Mouse (Mus musculus) erythroblast, embryonic 14.5 days (primary cell): ENCODE data around the gene Oscp1. TPM values are rescaled to one million over a fixed set of nuclear protein-coding genes. Genes with fewer than 3 reads are reported as not detected.

ENCODE experiments used
- H3K27me3 ChIP-seq: 2 replicates; pipeline ENCODE4 v1.6.1; 2012; ENCODE audit warnings: inconsistent platforms; ENCODE audit not compliant: control insufficient read depth
- H3K36me3 ChIP-seq: 2 replicates; pipeline ENCODE4 v1.6.1; 2012; ENCODE audit warnings: mild to moderate bottlenecking, inconsistent platforms; ENCODE audit not compliant: control insufficient read depth
- H3K4me1 ChIP-seq: 2 replicates; pipeline ENCODE4 v1.6.1; 2012; ENCODE audit warnings: inconsistent platforms; ENCODE audit not compliant: control insufficient read depth
- H3K4me3 ChIP-seq: replicated peaks from 2 replicates; pipeline ENCODE3; 2012; ENCODE audit warnings: moderate library complexity, mild to moderate bottlenecking, inconsistent platforms
- H3K9me3 ChIP-seq: 2 replicates; pipeline ENCODE4 v1.6.1; 2012; ENCODE audit warnings: low read length, inconsistent platforms, mixed read lengths; ENCODE audit not compliant: control insufficient read depth
- GATA1 ChIP-seq: IDR thresholded peaks from 2 replicates; pipeline ENCODE4 v1.6.1; 2012; ENCODE audit warnings: low read length, inconsistent platforms, mixed read lengths
- TAL1 ChIP-seq: IDR thresholded peaks from 3 replicates; pipeline ENCODE4 v1.6.1; 2012; ENCODE audit warnings: low read length, inconsistent platforms, mixed read lengths
- polyA plus RNA-seq: library from polyadenylated mRNA; stranded (reverse); fragments of >175 nt; gene quantifications from 2 replicates; pipeline ENCODE4 v1.2.3, GENCODE M21; 2012

The Oscp1 gene
- polyA plus RNA-seq, 1 experiment, result not detected

GRCm38 (mm10) chr4:126115871-126116521, 57.6 kb downstream of the Oscp1 start:
- peaks cover 20% of the 10 kb centered on the region for H3K36me3 ChIP-seq
- H3K4me1 ChIP-seq, result peaks cover 12% of the 10 kb centered on the region
- no peak overlapping the region for H3K4me3 ChIP-seq

GRCm38 (mm10) chr4:126117116-126117515, 58.8 kb downstream of the Oscp1 start:
- Histone ChIP-seq H3K4me3 (no peak overlapping the region), H3K4me1 (peaks cover 8% of the 10 kb centered on the region), H3K36me3 (peaks cover 20% of the 10 kb centered on the region), H3K9me3 (no peaks in the 10 kb centered on the region), H3K27me3 (no peaks in the 10 kb centered on the region)
- TF ChIP-seq GATA1 (no peak), TAL1 (no peak)

More at GRCm38 (mm10) chr4:126115871-126116521, 57.6 kb downstream of the Oscp1 start:
- TF ChIP-seq GATA1, result no peak
- TF ChIP-seq TAL1, result no peak
- Histone ChIP-seq H3K27me3 (no peaks in the 10 kb centered on the region), H3K9me3 (no peaks in the 10 kb centered on the region)

DNA sequence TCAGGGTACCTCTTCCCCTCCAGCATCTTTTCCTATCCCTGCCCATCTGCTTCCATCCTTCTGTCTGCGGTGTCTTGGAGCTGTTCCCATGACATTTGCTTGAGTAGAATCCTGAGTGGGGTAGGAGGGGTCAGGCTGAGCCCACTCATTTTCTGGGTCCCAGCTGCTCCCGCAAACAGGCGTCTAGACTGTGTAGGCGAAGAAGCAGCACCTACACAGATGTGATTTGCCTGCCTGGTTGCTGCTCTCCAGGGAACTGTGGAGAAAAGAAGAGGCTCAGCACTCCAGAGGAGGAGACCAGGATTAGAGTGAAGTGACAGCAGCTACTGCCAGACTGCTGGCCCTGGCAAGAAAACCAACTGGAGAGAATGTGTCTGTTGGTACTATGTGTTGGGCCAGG, 60.3 kb downstream of the Oscp1 start:
- no peak overlapping the region for H3K4me3 ChIP-seq
- H3K4me1 ChIP-seq, result peaks cover 5% of the 10 kb centered on the region
- H3K27me3 ChIP-seq, result no peaks in the 10 kb centered on the region
- no peak for TF ChIP-seq TAL1
- H3K9me3 ChIP-seq, result no peaks in the 10 kb centered on the region
- H3K36me3 ChIP-seq, result peaks cover 23% of the 10 kb centered on the region

DNA sequence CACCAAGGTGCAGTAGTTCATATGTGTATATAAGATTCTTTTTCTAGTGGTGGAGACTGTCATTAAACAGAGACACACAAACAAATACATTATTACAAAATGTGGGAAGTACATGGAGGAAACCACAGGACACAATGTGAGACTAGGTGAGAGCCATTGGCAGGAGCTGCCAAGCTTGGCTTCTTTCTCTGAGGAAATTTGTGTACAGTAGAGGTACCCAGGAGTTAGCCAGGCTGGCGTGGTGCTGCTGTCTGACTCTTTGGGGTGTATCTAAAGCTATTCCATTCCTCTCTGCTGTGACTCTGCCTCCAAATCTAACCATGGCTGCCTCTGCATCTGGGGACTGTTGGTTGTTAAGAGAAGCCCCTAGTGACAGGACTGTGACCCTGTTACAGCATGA, 60.7 kb downstream of the Oscp1 start:
- H3K27me3 ChIP-seq, result no peaks in the 10 kb centered on the region

DNA sequence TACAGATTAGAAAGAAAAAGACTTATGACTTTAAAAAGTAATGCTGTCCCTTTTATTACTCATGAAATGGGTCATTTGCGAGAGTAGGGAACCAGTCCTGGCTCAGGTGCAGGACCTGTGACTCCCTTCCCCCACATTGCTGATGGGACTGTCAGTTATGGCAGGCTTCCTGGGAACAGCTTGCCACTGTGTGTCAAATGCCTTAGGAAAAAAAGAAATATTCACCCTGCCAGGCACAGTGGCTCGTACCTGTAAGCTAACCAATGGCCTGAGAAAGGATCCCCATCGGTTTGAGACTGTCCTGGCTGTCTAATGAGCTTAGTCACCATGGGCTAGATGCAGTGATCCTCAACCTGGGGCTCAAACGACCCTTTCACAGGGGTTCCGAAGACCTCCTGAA, 61.7 kb downstream of the Oscp1 start:
- TF ChIP-seq GATA1 (no peak), TAL1 (no peak)
- H3K36me3 ChIP-seq, result peaks cover 34% of the 10 kb centered on the region
- H3K27me3 ChIP-seq, result no peaks in the 10 kb centered on the region
- H3K4me1 ChIP-seq, result no peaks in the 10 kb centered on the region; the same call in 1 of the 2 replicates
- H3K9me3 ChIP-seq, result no peaks in the 10 kb centered on the region
- no peak overlapping the region for H3K4me3 ChIP-seq

More for the DNA sequence above, 60.7 kb downstream of the Oscp1 start:
- TF ChIP-seq GATA1 (no peak), TAL1 (no peak)
- H3K4me1 ChIP-seq, result peaks cover 2% of the 10 kb centered on the region; the same call in 1 of the 2 replicates
- H3K36me3 ChIP-seq, result peaks cover 26% of the 10 kb centered on the region
- H3K9me3 ChIP-seq, result no peaks in the 10 kb centered on the region
- no peak overlapping the region for H3K4me3 ChIP-seq

DNA sequence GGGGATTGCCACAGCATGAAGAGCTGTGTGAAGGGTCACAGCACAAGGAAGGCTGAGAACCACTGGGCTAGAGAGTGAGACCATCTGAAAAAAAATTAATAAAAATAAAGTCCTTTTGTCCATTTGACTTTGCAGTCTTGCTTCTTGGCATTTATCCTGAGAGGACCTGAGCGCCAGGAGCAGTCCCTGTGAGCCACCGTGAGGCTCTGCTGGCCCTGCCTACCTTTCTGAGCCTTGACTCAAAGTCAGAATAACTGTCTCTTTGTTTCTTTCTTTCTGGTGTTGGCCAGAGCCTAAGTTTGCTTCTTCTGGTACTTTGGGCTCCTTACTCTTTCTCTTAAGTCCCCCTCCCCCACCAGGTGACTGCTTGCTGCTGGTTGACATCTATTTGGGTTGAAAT, 62.1 kb downstream of the Oscp1 start:
- H3K4me3 ChIP-seq, result no peak overlapping the region
- H3K9me3 ChIP-seq, result no peaks in the 10 kb centered on the region
- H3K4me1 ChIP-seq, result no peaks in the 10 kb centered on the region; the same call in 1 of the 2 replicates
- TF ChIP-seq GATA1, result no peak
- no peak for TF ChIP-seq TAL1
- no peaks in the 10 kb centered on the region for H3K27me3 ChIP-seq
- H3K36me3 ChIP-seq, result peaks cover 38% of the 10 kb centered on the region

GRCm38 (mm10) chr4:126123309-126124040, 65.1 kb downstream of the Oscp1 start:
- Histone ChIP-seq H3K36me3 (peaks cover 49% of the 10 kb centered on the region), H3K4me3 (no peak overlapping the region)
- TF ChIP-seq GATA1, result no peak
- TF ChIP-seq TAL1, result no peak

DNA sequence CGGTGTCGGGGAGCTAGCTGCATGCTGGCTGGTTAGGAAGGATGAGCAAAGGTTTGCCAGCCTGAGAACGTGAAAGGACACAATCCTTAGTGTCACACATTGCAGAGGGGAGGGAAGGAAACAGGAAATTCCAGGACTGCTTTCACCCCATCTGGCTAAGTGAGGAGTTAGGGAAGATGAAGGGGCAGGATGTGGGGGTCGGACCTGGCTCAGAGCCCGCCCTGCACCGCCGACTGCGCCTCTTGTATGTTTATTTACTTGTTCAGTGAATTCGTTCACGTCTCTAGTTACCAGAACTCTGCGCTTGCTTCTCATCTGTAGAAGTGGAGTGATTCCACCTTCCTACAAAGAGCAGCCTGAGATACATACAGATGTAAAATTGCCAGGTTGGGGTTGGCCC, 72.1 kb downstream of the Oscp1 start:
- Histone ChIP-seq H3K27me3 (no peaks in the 10 kb centered on the region), H3K4me1 (no peaks in the 10 kb centered on the region), H3K4me3 (no peak overlapping the region), H3K36me3 (peaks cover 80% of the 10 kb centered on the region), H3K9me3 (no peaks in the 10 kb centered on the region)
- no peak for TF ChIP-seq TAL1
- TF ChIP-seq GATA1, result no peak

More at GRCm38 (mm10) chr4:126123309-126124040, 65.1 kb downstream of the Oscp1 start:
- H3K4me1 ChIP-seq, result no peaks in the 10 kb centered on the region
- H3K9me3 ChIP-seq, result no peaks in the 10 kb centered on the region
- H3K27me3 ChIP-seq, result no peaks in the 10 kb centered on the region

- H3K36me3 ChIP-seq, result peaks cover 78% of the 10 kb centered on the region
Measured at GRCm38 (mm10) chr4:126131290-126132121, 73.1 kb downstream of the Oscp1 start.

More at GRCm38 (mm10) chr4:126131290-126132121, 73.1 kb downstream of the Oscp1 start:
- no peaks in the 10 kb centered on the region for H3K4me1 ChIP-seq
- H3K9me3 ChIP-seq, result no peaks in the 10 kb centered on the region
- TF ChIP-seq GATA1 (no peak), TAL1 (no peak)
- H3K4me3 ChIP-seq, result no peak overlapping the region
- H3K27me3 ChIP-seq, result no peaks in the 10 kb centered on the region
